Mouse (Mus musculus): ENCODE results near the gene Ank2. TPM values are rescaled to one million over a fixed set of nuclear protein-coding genes. Genes with fewer than 3 reads are reported as not detected.

Ank2 gene
- total and polyA plus RNA-seq, 2 experiments from 2014 or later = 195 to 497 TPM

GRCm38 (mm10) chr3:126998008-126998741, 501.0 kb downstream of the Ank2 start:
- peak; percentile 80 for ATAC-seq
- Histone ChIP-seq H3K9me3 (ENCODE audit: low read length) (no peaks in the 10 kb centered on the region), H3K36me3 (ENCODE audit: insufficient read depth, low read length) (peaks cover 7% of the 10 kb centered on the region), H3K9ac (replicated peaks; ENCODE audit: low read length) (peak overlapping the region; percentile 40; the same call in 1 of the 2 replicates), H3K4me1 (ENCODE audit: insufficient read depth, low read length) (peaks cover 14% of the 10 kb centered on the region), H3K27ac (peak overlapping the region; percentile 81), H3K27me3 (ENCODE audit: insufficient read depth, low read length) (no peaks in the 10 kb centered on the region), H3K4me3 (ENCODE audit: low read length) (peak overlapping the region; percentile 23), H3K4me2 (ENCODE audit: low read depth, low read length) (peak overlapping the region; percentile 43)
- WGBS = 3% methylated on average over 12 of the region's 12 CpGs
- no peak for TF ChIP-seq CTCF (IDR thresholded peaks at IDR 0.05; ENCODE audit: low read depth)
- peak; percentile 82 for DNase-seq (ENCODE audit: low spot score)

DNA sequence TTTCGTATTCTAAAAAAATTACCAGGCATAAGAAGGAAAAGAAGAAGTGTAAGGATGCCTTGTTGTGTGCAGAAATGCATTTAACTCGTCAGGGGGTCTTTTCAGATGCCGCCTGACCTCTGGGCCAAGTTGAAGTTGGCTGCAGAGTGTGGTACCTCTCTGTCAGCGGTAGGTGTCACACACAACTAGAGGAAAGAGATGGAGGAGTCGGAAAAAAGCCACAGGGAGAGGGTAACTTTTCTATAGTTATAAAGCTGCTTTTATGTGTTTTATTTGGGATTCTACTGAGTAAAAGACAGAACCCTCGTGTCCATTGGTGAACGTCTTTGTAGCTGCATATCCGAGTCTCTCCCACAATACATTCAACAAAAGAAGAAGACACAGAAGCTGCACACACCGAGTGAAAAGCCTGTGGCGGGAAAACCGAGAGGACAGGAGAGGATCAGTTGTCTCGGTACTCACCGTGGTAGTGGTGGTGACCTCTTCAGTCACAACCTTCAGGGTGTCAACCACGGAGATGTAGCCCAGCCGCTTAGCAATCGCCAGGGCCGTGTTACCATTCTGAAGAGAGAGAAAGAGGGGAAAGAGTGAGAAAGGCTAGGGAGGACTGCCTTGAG, 501.7 kb downstream of the Ank2 start:
- Histone ChIP-seq H3K4me2 (ENCODE audit: low read depth, low read length) (peak overlapping the region; percentile 43), H3K36me3 (ENCODE audit: insufficient read depth, low read length) (peaks cover under 1% of the 10 kb centered on the region; the same call in 1 of the 2 replicates), H3K9ac (replicated peaks; ENCODE audit: low read length) (peak overlapping the region; percentile 40; the same call in 1 of the 2 replicates), H3K9me3 (ENCODE audit: low read length) (no peaks in the 10 kb centered on the region), H3K27me3 (ENCODE audit: insufficient read depth, low read length) (no peaks in the 10 kb centered on the region), H3K4me3 (ENCODE audit: low read length) (peak overlapping the region; percentile 23), H3K4me1 (ENCODE audit: insufficient read depth, low read length) (peaks cover 14% of the 10 kb centered on the region), H3K27ac (peak overlapping the region; percentile 81)
- 10% methylated on average over 17 of the region's 17 CpGs for WGBS
- peak; percentile 61 for TF ChIP-seq CTCF (IDR thresholded peaks at IDR 0.05; ENCODE audit: low read depth)
- DNase-seq (ENCODE audit: low spot score) = peak; percentile 63
- ATAC-seq = peak; percentile 60

DNA sequence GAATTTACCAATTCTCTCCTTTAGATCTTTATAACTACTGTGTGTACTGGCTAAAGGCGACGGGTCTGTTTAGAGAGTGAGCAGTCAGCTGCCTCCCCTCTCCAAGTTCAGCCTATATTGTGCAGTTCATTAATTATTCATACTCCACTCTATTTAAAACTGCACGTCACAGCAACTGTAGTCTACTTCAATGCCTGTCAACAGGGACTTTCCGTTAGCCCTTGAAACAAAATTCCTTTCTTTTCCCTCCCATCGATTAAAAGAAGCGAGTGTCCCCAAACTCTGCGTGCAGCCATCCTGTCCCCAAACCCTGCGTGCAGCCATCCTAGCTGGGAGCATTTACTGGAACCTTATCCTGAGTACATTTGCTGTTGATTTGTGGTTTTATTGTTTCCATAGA, 502.4 kb downstream of the Ank2 start:
- TF ChIP-seq CTCF (IDR thresholded peaks at IDR 0.05; ENCODE audit: low read depth) = no peak
- no peak overlapping the region for H3K9ac ChIP-seq (replicated peaks; ENCODE audit: low read length)
- no peaks in the 10 kb centered on the region for H3K9me3 ChIP-seq (ENCODE audit: low read length)
- 28% methylated on average over 8 of the region's 8 CpGs for WGBS
- peak overlapping the region; percentile 81 for H3K27ac ChIP-seq
- peak overlapping the region; percentile 43; the same call in 1 of the 2 replicates for H3K4me2 ChIP-seq (ENCODE audit: low read depth, low read length)
- peaks cover 14% of the 10 kb centered on the region for H3K4me1 ChIP-seq (ENCODE audit: insufficient read depth, low read length)
- 0 out of 2 replicates have a peak overlapping the region, but pooled peaks have one; percentile 23 for H3K4me3 ChIP-seq (ENCODE audit: low read length)
- no peaks in the 10 kb centered on the region for H3K27me3 ChIP-seq (ENCODE audit: insufficient read depth, low read length)
- DNase-seq (ENCODE audit: low spot score) (no peak), ATAC-seq (no peak)
- no peaks in the 10 kb centered on the region; the same call in 1 of the 2 replicates for H3K36me3 ChIP-seq (ENCODE audit: insufficient read depth, low read length)

DNA sequence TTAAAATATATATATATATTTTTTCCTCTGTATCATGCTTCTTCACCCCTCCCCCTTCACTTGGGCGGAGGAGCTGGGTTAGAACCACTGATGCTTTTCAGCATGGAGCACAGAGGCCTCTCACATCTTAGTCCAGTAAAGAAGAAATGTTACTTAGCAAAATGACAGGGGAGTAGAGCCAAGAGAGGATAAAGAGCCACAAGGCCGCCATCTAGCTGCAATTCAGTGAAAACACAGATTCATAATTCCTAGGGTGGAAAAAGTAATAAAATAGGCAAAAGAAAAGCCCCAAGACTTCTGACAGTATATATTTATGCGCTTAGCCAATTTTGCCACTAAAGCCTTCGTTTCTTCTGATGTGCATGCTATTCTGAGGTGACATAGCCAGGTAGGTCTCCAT, 503.2 kb downstream of the Ank2 start:
- TF ChIP-seq CTCF (IDR thresholded peaks at IDR 0.05; ENCODE audit: low read depth) = peak; percentile 66
- Histone ChIP-seq H3K9ac (replicated peaks; ENCODE audit: low read length) (no peak overlapping the region), H3K4me2 (ENCODE audit: low read depth, low read length) (no peak overlapping the region), H3K27ac (0 out of 2 replicates have a peak overlapping the region, but pooled peaks have one; percentile 20), H3K36me3 (ENCODE audit: insufficient read depth, low read length) (no peaks in the 10 kb centered on the region), H3K27me3 (ENCODE audit: insufficient read depth, low read length) (no peaks in the 10 kb centered on the region), H3K4me1 (ENCODE audit: insufficient read depth, low read length) (peaks cover 14% of the 10 kb centered on the region), H3K4me3 (ENCODE audit: low read length) (no peak overlapping the region), H3K9me3 (ENCODE audit: low read length) (no peaks in the 10 kb centered on the region)
- no peak for ATAC-seq
- peak; percentile 74 for DNase-seq (ENCODE audit: low spot score)
- 56% methylated on average over 4 of the region's 4 CpGs for WGBS

- Histone ChIP-seq H3K9me3 (ENCODE audit: low read length) (no peaks in the 10 kb centered on the region), H3K27me3 (ENCODE audit: insufficient read depth, low read length) (no peaks in the 10 kb centered on the region), H3K9ac (replicated peaks; ENCODE audit: low read length) (no peak overlapping the region), H3K36me3 (ENCODE audit: insufficient read depth, low read length) (no peaks in the 10 kb centered on the region), H3K27ac (peak overlapping the region; percentile 49; the same call in 1 of the 2 replicates), H3K4me3 (ENCODE audit: low read length) (no peak overlapping the region), H3K4me2 (ENCODE audit: low read depth, low read length) (no peak overlapping the region), H3K4me1 (ENCODE audit: insufficient read depth, low read length) (peaks cover 14% of the 10 kb centered on the region)
- peak; percentile 22 for ATAC-seq
- WGBS = 33% methylated on average over 7 of the region's 7 CpGs
- TF ChIP-seq CTCF (IDR thresholded peaks at IDR 0.05; ENCODE audit: low read depth) = no peak
- DNase-seq (ENCODE audit: low spot score) = peak; percentile 23
Measured at GRCm38 (mm10) chr3:126994149-126994548, 505.0 kb downstream of the Ank2 start.

- no peaks in the 10 kb centered on the region for H3K4me1 ChIP-seq (ENCODE audit: insufficient read depth, low read length)
- H3K36me3 ChIP-seq (ENCODE audit: insufficient read depth, low read length) = peaks cover 7% of the 10 kb centered on the region; the same call in 1 of the 2 replicates
- H3K4me2 ChIP-seq (ENCODE audit: low read depth, low read length) = no peak overlapping the region
- no peaks in the 10 kb centered on the region for H3K9me3 ChIP-seq (ENCODE audit: low read length)
- ATAC-seq = no peak
- no peak for DNase-seq (ENCODE audit: low spot score)
- 62% methylated on average over 3 of the region's 3 CpGs for WGBS
- no peak for TF ChIP-seq CTCF (IDR thresholded peaks at IDR 0.05; ENCODE audit: low read depth)
- no peak overlapping the region for H3K27ac ChIP-seq
- no peaks in the 10 kb centered on the region for H3K27me3 ChIP-seq (ENCODE audit: insufficient read depth, low read length)
- H3K9ac ChIP-seq (replicated peaks; ENCODE audit: low read length) = no peak overlapping the region
- no peak overlapping the region for H3K4me3 ChIP-seq (ENCODE audit: low read length)
Measured at GRCm38 (mm10) chr3:126989936-126990335, 509.2 kb downstream of the Ank2 start.
